Mouse (Mus musculus) ES-Bruce4 (cell line): ENCODE measurements at regions not wholly inside any gene's neighbourhood (a gene's known extent, or its start where the extent isn't known, plus 50 kb on each side); places are given as distances from the start of the nearest gene placed in this dataset.

Experiments used
- CTCF ChIP-seq: IDR thresholded peaks from one replicate; pipeline ENCODE4 v1.8.1; 2011; ENCODE audit warnings: low read depth, low read length
- EP300 ChIP-seq: IDR thresholded peaks from 2 replicates; pipeline ENCODE4 v1.6.1; 2011; ENCODE audit warnings: low read depth, low read length; ENCODE audit not compliant: insufficient read depth
- POLR2A ChIP-seq: IDR thresholded peaks from one replicate; pipeline ENCODE4 v1.8.1; 2011; ENCODE audit warnings: low read length; ENCODE audit not compliant: insufficient read depth

DNA sequence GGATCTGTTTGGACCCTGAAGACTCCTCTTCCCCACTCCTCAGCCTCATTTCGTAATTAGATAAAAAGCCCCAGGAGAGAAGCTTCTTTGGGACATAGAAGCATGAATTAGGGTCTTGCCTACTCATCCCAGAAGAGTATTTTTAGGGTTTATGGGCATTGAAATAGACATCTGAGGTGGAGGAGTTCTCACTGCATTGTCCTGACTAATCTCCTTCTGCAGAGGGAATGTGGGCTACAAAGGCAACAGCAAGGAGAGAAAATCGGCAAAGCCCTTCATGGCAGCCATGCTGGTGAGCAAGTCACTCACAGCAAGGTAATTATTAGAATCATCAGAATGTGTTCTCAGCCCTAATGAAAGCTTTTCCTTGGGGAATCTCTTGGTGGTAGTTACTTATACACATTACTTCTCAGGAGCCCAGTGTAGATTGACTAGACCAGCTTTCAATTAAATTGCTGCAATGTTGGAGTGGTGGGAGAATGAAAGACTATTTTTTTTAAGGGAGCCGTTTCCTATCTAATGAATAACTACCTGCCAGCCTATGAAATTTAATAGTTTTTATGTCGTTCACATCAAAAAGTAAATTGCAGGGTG lies 68.3 kb upstream of the Pex5l start:
- TF ChIP-seq CTCF (no peak), POLR2A (no peak), EP300 (no peak)
